Mouse (Mus musculus) heart, adult 2 months (tissue): ENCODE data around the gene Ppp1r8. TPM values are rescaled to one million over a fixed set of nuclear protein-coding genes. Genes with fewer than 3 reads are reported as not detected.
A peak's percentile ranks its signal among the peaks of the same experiment; 100 is the strongest.
"Not testable (repeated sequence)": the region's sequence is repeated elsewhere in the genome, so short reads cannot be mapped to it uniquely, and the experiment has no call there.

ENCODE experiments used
- DNase-seq, 2 experiments: peaks; one replicate each; pipeline ENCODE4 v3.0.0; 2021
- H3K27ac ChIP-seq: fragments of 200-600 bp; 2 replicates; pipeline ENCODE4 v1.8.1; 2022
- H3K27me3 ChIP-seq: fragments of 200-500 bp; 2 replicates; pipeline ENCODE4 v1.6.1; 2012; ENCODE audit warnings: mild to moderate bottlenecking, low read length, inconsistent platforms, mixed read lengths; ENCODE audit not compliant: control insufficient read depth, insufficient read depth
- H3K36me3 ChIP-seq: fragments of 200-500 bp; 2 replicates; pipeline ENCODE4 v1.6.1; 2012; ENCODE audit warnings: low read length, inconsistent platforms; ENCODE audit not compliant: control insufficient read depth, insufficient read depth
- H3K4me1 ChIP-seq: fragments of 200-500 bp; 2 replicates; pipeline ENCODE4 v1.6.1; 2011; ENCODE audit warnings: low read length; ENCODE audit not compliant: control insufficient read depth, insufficient read depth
- H3K4me3 ChIP-seq: fragments of 200-600 bp; 2 replicates; pipeline ENCODE4 v1.8.1; 2022
- H3K79me2 ChIP-seq: fragments of 200-500 bp; replicated peaks from 2 replicates; pipeline ENCODE4 v1.6.1; 2012; ENCODE audit warnings: mild to moderate bottlenecking, inconsistent platforms, low read length, moderate library complexity, mixed read lengths; ENCODE audit not compliant: control insufficient read depth, insufficient read depth
- H3K9ac ChIP-seq: fragments of 200-500 bp; 2 replicates; pipeline ENCODE4 v1.6.1; 2012; ENCODE audit warnings: low read depth, mild to moderate bottlenecking, control low read depth, inconsistent platforms, low read length, mixed read lengths
- CTCF ChIP-seq: fragments of 200-600 bp; IDR thresholded peaks from 2 replicates; pipeline ENCODE4 v1.8.1; 2022; ENCODE audit warnings: antibody characterized with exemption, mild to moderate bottlenecking, moderate library complexity
- EP300 ChIP-seq: fragments of 200-500 bp; IDR thresholded peaks from 2 replicates; pipeline ENCODE4 v1.6.1; 2011; ENCODE audit warnings: low read depth, low read length, control low read depth; ENCODE audit not compliant: insufficient read depth
- POLR2A ChIP-seq: fragments of 200-500 bp; IDR thresholded peaks from 2 replicates; pipeline ENCODE4 v1.6.1; 2011; ENCODE audit warnings: mild to moderate bottlenecking, low read depth, low read length, control low read depth; ENCODE audit not compliant: insufficient read depth
- WGBS: fragments of 180-500 bp; shearing (Covaris S2); methylation state at CpG from one replicate; pipeline ENCODE4 v1.1.7; 2018; 5-methylcytosine and 5-hydroxymethylcytosine counted together
- intact Hi-C: fragments of 180-260 bp; cut with DNase I; formaldehyde crosslinking; loops from one replicate; pipeline ENCODE4 v1.15.1; 2025
- polyA plus RNA-seq: library from polyadenylated mRNA; depleted of rRNA; stranded (reverse); fragments of >200 nt; gene quantifications from 2 replicates; pipeline ENCODE4 v1.2.3, GENCODE M21; 2012
- total RNA-seq, 2 experiments: library from RNA; stranded (reverse); gene quantifications; 2 replicates each; pipeline ENCODE4 v1.2.3; 2021

Ppp1r8 gene
- total and polyA plus RNA-seq, 3 experiments, result 18.2 to 19.3 (median 18.2) TPM

GRCm38 (mm10) chr4:132801176-132802077, 41.5 kb downstream of the Ppp1r8 start:
- intact Hi-C loops, result no loop called here
- peaks cover 5% of the 10 kb centered on the region for H3K4me1 ChIP-seq
- WGBS, result 89% methylated on average over 18 of the region's 18 CpGs

GRCm38 (mm10) chr4:132799845-132800244, 43.1 kb downstream of the Ppp1r8 start:
- TF ChIP-seq POLR2A (no peak), CTCF (no peak), EP300 (no peak)
- Histone ChIP-seq H3K27me3 (no peaks in the 10 kb centered on the region), H3K4me3 (no peak overlapping the region), H3K27ac (no peak overlapping the region), H3K9ac (no peak overlapping the region), H3K36me3 (no peaks in the 10 kb centered on the region), H3K79me2 (no peaks in the 10 kb centered on the region), H3K4me1 (peaks cover 5% of the 10 kb centered on the region)
- intact Hi-C loops, result no loop called here
- WGBS, result 64% methylated on average over 4 of the region's 4 CpGs
- DNase-seq, result no peak

More at GRCm38 (mm10) chr4:132801176-132802077, 41.5 kb downstream of the Ppp1r8 start:
- H3K4me3 ChIP-seq, result no peak overlapping the region
- no peaks in the 10 kb centered on the region for H3K36me3 ChIP-seq
- H3K27ac ChIP-seq, result peak overlapping the region; percentile 69; the same call in 1 of the 2 replicates
- H3K27me3 ChIP-seq, result no peaks in the 10 kb centered on the region
- no peak for DNase-seq
- TF ChIP-seq POLR2A, result no peak
- H3K79me2 ChIP-seq, result no peaks in the 10 kb centered on the region
- H3K9ac ChIP-seq, result no peak overlapping the region

- H3K4me3 ChIP-seq, H3K27ac ChIP-seq, intact Hi-C loops, H3K27me3 ChIP-seq, H3K36me3 ChIP-seq, DNase-seq, H3K4me1 ChIP-seq, H3K79me2 ChIP-seq, H3K9ac ChIP-seq: not testable (repeated sequence)
- WGBS, result 88% methylated on average over 3 of the region's 3 CpGs
These were observed 44.3 kb downstream of the Ppp1r8 start for GRCm38 (mm10) chr4:132798666-132799065.

GRCm38 (mm10) chr4:132798028-132798427, 44.9 kb downstream of the Ppp1r8 start:
- no peaks in the 10 kb centered on the region for H3K36me3 ChIP-seq
- no peaks in the 10 kb centered on the region for H3K79me2 ChIP-seq
- TF ChIP-seq EP300 (no peak), POLR2A (no peak), CTCF (no peak)
- DNase-seq, result no peak
- no peak overlapping the region for H3K9ac ChIP-seq
- H3K4me3 ChIP-seq, result no peak overlapping the region
- intact Hi-C loops, result no loop called here
- H3K27me3 ChIP-seq, result no peaks in the 10 kb centered on the region
- no peak overlapping the region; the same call in 1 of the 2 replicates for H3K27ac ChIP-seq
- WGBS, result 30% methylated on average over 4 of the region's 4 CpGs
- H3K4me1 ChIP-seq, result peaks cover 5% of the 10 kb centered on the region

- Histone ChIP-seq H3K27ac (no peak overlapping the region; the same call in 1 of the 2 replicates), H3K4me3 (no peak overlapping the region), H3K27me3 (no peaks in the 10 kb centered on the region), H3K79me2 (no peaks in the 10 kb centered on the region), H3K36me3 (no peaks in the 10 kb centered on the region), H3K4me1 (peaks cover 2% of the 10 kb centered on the region), H3K9ac (no peak overlapping the region)
- TF ChIP-seq CTCF, result no peak
- TF ChIP-seq POLR2A, result no peak
- TF ChIP-seq EP300, result no peak
- intact Hi-C loops, result no loop called here
- WGBS, result 56% methylated on average over 1 of the region's 1 CpGs
- DNase-seq, result no peak
These were observed 45.5 kb downstream of the Ppp1r8 start for GRCm38 (mm10) chr4:132797461-132797860.

- H3K9ac ChIP-seq, result peak within 1 kb of the TSS; percentile 34
- WGBS, result 2% methylated on average over 21 of the region's 21 CpGs
These were observed 46.6 kb downstream of the Ppp1r8 start, which contains the start of gene Themis2 for GRCm38 (mm10) chr4:132796196-132796886. Gene Themis2, minus strand, starts transcription at chr4:132796387.

More at GRCm38 (mm10) chr4:132796196-132796886, 46.6 kb downstream of the Ppp1r8 start, which contains the start of gene Themis2:
- peak; percentile 86 to 88 for DNase-seq
- Histone ChIP-seq H3K4me3 (peak within 1 kb of the TSS; percentile 48), H3K79me2 (no peaks in the 10 kb centered on the region), H3K4me1 (peaks cover 2% of the 10 kb centered on the region), H3K27ac (peak within 1 kb of the TSS; percentile 57), H3K36me3 (no peaks in the 10 kb centered on the region), H3K27me3 (no peaks in the 10 kb centered on the region)
- peak; percentile 70 for TF ChIP-seq POLR2A
- no peak for TF ChIP-seq EP300
- intact Hi-C loops, result no loop called here
